13 mouse cellular contexts compared by ENCODE assay signal in the genomic region with DNA sequence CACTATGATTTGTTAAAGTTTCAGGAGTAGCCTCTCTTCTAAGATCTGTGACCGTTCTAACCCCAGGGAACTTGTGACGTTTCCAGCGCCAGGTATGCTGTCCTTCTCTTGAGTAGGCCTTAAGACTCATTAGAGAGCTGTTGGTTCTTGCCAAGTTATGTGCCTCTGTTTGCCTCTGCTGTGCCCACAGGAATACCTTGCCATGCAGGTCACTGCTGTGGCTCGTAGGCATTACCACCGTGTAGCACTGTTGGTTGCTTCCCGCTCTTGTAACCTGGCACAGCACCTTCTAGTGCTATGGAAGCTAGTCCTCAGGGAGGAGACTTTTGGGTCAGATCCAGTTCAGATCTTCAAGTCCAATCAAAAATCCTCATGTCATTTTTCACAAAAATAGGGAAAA.
"Had no signal": no experiment of that assay in that cellular context is flagged by ENCODE, and none has a peak within 500 bp of the region (broad histone marks: within the 10 kb centered on the region; RNA-seq: fewer than 3 reads in every experiment).

No protein-coding gene starts in this region.

- H3K4me3 ChIP-seq: intestine, embryonic 15.5 days; kidney, embryonic 15.5 days; left cerebral cortex, adult 2 months; stomach, embryonic 15.5 days had no signal

- DNase-seq: kidney, adult 11 months; kidney, adult 8-10 months; kidney, postnatal 10 days; kidney, postnatal 36 days; layer of hippocampus, postnatal 36 days; liver, postnatal 0 days; midbrain, embryonic 14.5 days; right cerebral cortex, postnatal 4 days; thymus, postnatal 25 days had no signal

- H3K4me1 ChIP-seq: intestine, embryonic 15.5 days; stomach, embryonic 15.5 days had no signal

- ATAC-seq: intestine, embryonic 15.5 days; liver, postnatal 0 days had no signal
